Mouse (Mus musculus) testis, adult 2 months (tissue): Measurements from ENCODE around the gene Slco4c1.

ENCODE experiments used
- CTCF ChIP-seq: fragments of 200-500 bp; IDR thresholded peaks from 2 replicates; pipeline ENCODE4 v1.5.1; 2012; ENCODE audit warnings: low read depth, mild to moderate bottlenecking, inconsistent platforms, low read length, moderate library complexity; ENCODE audit not compliant: control insufficient read depth, insufficient read depth, insufficient replicate concordance
- POLR2A ChIP-seq: fragments of 200-500 bp; IDR thresholded peaks from 2 replicates; pipeline ENCODE4 v1.6.1; 2012; ENCODE audit warnings: low read depth, mild to moderate bottlenecking, inconsistent platforms, low read length, moderate library complexity; ENCODE audit not compliant: control insufficient read depth

GRCm38 (mm10) chr1:96768264-96768663 is 103.7 kb downstream of the Slco4c1 start:
- no peak for TF ChIP-seq POLR2A
- TF ChIP-seq CTCF = no peak
